21 mouse cellular contexts compared by ENCODE assay signal in the genomic region with DNA sequence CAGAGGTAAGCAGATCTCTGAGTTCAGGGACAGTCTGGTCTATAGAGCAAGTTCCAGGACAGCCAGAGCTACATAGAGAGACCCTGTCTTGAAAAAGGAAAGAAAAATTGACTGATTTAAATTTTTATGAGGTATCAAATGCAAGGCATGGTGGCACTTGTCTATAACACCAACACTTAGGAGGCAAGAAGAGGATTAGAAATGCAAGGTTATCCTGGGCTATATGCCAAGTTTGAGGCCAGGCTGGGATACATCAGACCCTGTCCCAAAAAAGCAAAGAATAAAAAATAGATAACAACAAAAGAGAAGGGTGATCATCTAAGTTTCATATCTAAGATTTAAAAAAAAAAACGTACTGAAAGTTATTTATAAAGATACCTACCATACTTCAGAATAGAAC.
"Had no signal": no experiment of that assay in that cellular context is flagged by ENCODE, and none has a peak within 500 bp of the region (broad histone marks: within the 10 kb centered on the region; RNA-seq: fewer than 3 reads in every experiment).

No protein-coding gene starts in this region.

- H3K36me3 ChIP-seq: liver, embryonic 15.5 days; midbrain, embryonic 13.5 days; midbrain, embryonic 15.5 days; neural tube, embryonic 13.5 days; neural tube, embryonic 15.5 days; stomach, embryonic 15.5 days had no signal

- H3K9ac ChIP-seq: liver, embryonic 15.5 days; liver, postnatal 0 days; midbrain, embryonic 13.5 days; midbrain, embryonic 15.5 days; neural tube, embryonic 13.5 days; neural tube, embryonic 15.5 days; stomach, embryonic 15.5 days had no signal

- H3K4me3 ChIP-seq: liver, embryonic 15.5 days; megakaryocyte, embryonic 14.5 days; midbrain, embryonic 13.5 days; midbrain, embryonic 15.5 days; myocyte; neural tube, embryonic 13.5 days; neural tube, embryonic 15.5 days; stomach, embryonic 15.5 days had no signal

- H3K4me1 ChIP-seq: megakaryocyte, embryonic 14.5 days; midbrain, embryonic 13.5 days; midbrain, embryonic 15.5 days; neural tube, embryonic 13.5 days; neural tube, embryonic 15.5 days; stomach, embryonic 15.5 days had no signal

- DNase-seq: liver, postnatal 0 days; lung, adult 2 months; lung, postnatal 10 days; retina, postnatal 1 day; right cerebral cortex, adult 18-20 months; right cerebral cortex, postnatal 25 days; right cerebral cortex, postnatal 4 days; thymus, adult 2 months; thymus, postnatal 25 days; thymus, postnatal 4 days had no signal

- ATAC-seq: liver, postnatal 0 days; midbrain, embryonic 13.5 days; midbrain, embryonic 15.5 days had no signal

- H3K4me2 ChIP-seq: liver, embryonic 15.5 days; midbrain, embryonic 11.5 days; midbrain, embryonic 13.5 days; midbrain, embryonic 15.5 days; neural tube, embryonic 13.5 days; neural tube, embryonic 15.5 days; stomach, embryonic 15.5 days had no signal

- H3K9me3 ChIP-seq: liver, embryonic 15.5 days; megakaryocyte, embryonic 14.5 days; midbrain, embryonic 13.5 days; midbrain, embryonic 15.5 days; neural tube, embryonic 13.5 days; neural tube, embryonic 15.5 days; stomach, embryonic 15.5 days had no signal

- H3K27me3 ChIP-seq: liver, embryonic 15.5 days; megakaryocyte, embryonic 14.5 days; midbrain, embryonic 13.5 days; midbrain, embryonic 15.5 days; neural tube, embryonic 13.5 days; neural tube, embryonic 15.5 days; stomach, embryonic 15.5 days had no signal

- H3K27ac ChIP-seq: liver, embryonic 15.5 days; macrophage; midbrain, embryonic 13.5 days; midbrain, embryonic 15.5 days; neural tube, embryonic 13.5 days; neural tube, embryonic 15.5 days; stomach, embryonic 15.5 days; stomach, postnatal 0 days had no signal
